Mouse (Mus musculus): Measurements from ENCODE around the gene Olfr76.
"Not testable (repeated sequence)": the region's sequence is repeated elsewhere in the genome, so short reads cannot be mapped to it uniquely, and the experiment has no call there.

DNA sequence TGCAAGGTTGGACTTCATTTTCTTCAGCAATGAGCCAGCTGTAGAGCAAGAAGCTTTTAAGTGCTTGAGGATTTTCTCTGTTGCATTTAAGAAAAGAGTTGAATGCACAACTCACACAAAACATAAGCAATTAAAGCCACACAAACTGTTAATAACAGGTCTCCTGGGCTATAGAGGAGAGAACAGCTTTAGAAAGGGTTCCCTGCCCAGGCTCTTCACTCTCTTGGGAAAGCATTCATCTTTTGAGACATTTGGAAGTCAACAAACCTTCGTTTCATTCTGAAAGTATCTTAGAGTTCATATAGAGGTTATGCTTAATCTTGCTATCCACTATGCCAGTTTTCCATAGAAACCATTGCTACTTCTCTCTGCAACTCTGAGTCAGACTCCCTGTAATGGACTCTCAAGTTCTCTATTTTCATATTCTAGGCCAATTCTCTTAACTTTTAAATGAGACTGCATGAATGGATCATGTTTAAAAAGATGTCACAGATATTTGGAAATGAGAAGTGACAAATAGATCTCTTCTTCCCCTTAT, 47.1 kb upstream of the Olfr76 start, which contains the start of gene Olfr1555-ps1:
- not testable (repeated sequence) for TF ChIP-seq NELFE (IDR thresholded peaks at IDR 0.05; ENCODE audit: low read depth, low read length); NRF1 (IDR thresholded peaks at IDR 0.05; ENCODE audit: insufficient read depth, low read depth, low read length, poor library complexity, severe bottlenecking); CHD2 (IDR thresholded peaks at IDR 0.05; ENCODE audit: low read length); HCFC1 (IDR thresholded peaks at IDR 0.05; ENCODE audit: low read depth, low read length); POLR2A (IDR thresholded peaks at IDR 0.05; ENCODE audit: control insufficient read depth in 1 of 2, insufficient read depth in 1 of 2, low read depth in 1 of 2, low read length in 2 of 2, poor library complexity in 1 of 2); CTCF (IDR thresholded peaks at IDR 0.05 in 2 of 3, conservative IDR thresholded peaks at IDR 0.05 in 1 of 3; ENCODE audit: control insufficient read depth in 1 of 3, insufficient read depth in 1 of 3, low read depth in 2 of 3, low read length in 3 of 3, poor library complexity in 1 of 3, severe bottlenecking in 1 of 3)

Measured in MEL (cell line).